Mouse (Mus musculus): ENCODE data around the gene Olfr508. TPM values are rescaled to one million over a fixed set of nuclear protein-coding genes. Genes with fewer than 3 reads are reported as not detected.
"Not testable (repeated sequence)": the region's sequence is repeated elsewhere in the genome, so short reads cannot be mapped to it uniquely, and the experiment has no call there.

Gene Olfr508
- total RNA-seq (2021) = not detected

DNA sequence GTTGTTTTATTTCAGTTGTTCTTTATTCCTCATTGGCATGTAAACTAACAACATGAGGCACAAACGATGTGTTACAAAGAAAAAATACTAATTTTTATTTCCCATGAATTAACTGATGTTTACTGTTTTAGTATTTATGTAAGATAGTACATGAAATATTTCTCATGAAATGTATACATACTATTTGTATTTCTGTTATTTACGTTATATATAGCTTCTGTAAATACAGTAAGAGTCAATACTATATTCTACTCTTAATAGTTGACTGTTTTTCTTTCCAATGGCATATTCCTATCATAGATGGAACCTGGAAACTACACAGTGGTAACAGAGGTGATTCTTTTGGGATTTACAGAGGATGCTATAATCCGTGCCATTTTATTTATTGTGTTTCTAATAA, at the start of gene Olfr508:
Olfr508 (plus strand) TSS at position 301 of the 400 bp plus-strand sequence.
- no peak for DNase-seq (ENCODE audit: low spot score in 2 of 2)
- intact Hi-C loops (cut with DNase I) = no loop called here

DNA sequence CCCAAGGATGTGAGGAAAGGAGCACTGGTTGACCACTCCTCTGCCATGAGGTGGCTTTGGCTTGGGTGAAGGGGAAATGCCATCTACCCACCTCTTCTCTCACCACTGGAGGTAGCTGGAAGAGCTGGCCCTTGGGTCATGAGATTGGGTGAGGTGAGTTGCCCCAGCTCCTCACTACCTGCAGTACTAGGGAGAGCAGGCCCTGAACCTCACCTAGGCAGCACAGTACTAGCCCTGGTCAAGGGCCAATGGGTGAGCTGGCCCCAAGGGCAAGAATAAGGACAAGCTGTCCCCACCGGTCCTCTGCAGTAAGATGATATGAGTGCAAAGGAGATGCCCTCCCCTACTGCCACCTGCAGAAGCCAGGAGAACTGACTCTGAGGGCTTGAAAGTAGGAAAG, 40.0 kb upstream of the Olfr508 start:
- DNase-seq (ENCODE audit: low spot score in 2 of 2) = no peak
- intact Hi-C loops (cut with DNase I) = no loop called here

DNA sequence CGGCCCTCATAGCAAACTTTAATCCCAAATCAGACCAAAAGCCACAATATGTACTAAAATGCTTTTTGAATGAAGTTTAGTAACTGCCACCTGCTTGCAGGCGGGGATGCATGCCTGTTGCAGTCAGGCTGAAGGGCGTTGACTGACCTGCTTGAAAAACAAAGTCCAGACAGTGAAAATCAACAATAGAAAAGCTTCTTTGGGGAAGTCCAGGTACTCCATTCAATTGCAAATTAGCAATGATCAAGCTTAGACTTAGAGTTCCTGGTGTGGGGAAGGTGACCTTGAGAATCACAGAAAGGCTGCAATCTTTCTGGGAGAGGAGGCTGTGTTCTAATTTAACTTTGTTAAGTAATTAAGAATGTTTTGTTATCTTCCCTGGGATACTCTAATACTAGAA, 27.9 kb upstream of the Olfr508 start:
- DNase-seq (ENCODE audit: low spot score in 2 of 2); intact Hi-C loops (cut with DNase I): not testable (repeated sequence)

DNA sequence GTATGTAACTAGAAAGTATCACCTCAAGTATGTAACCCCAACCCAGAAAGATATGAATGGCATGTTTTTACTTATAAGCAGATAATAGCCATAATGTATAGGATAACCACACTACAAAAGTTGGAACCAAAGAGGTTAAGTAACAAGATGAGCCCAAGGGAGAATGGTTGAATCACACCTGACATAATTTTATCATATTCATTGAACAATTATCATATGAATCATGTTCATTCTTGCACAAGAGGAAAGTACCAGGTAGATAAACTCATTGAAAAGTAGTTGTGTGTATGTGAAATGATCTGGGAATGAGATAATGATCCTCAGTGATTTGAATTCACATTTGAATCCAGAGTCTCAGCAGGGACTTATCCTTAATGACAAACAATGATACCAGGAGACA, 19.3 kb upstream of the Olfr508 start, which contains the start of gene Olfr506:
Olfr506 (plus strand) TSS at position 301 of the 400 bp plus-strand sequence.
- no peak for DNase-seq (ENCODE audit: low spot score in 2 of 2)
- intact Hi-C loops (cut with DNase I) = no loop called here

DNA sequence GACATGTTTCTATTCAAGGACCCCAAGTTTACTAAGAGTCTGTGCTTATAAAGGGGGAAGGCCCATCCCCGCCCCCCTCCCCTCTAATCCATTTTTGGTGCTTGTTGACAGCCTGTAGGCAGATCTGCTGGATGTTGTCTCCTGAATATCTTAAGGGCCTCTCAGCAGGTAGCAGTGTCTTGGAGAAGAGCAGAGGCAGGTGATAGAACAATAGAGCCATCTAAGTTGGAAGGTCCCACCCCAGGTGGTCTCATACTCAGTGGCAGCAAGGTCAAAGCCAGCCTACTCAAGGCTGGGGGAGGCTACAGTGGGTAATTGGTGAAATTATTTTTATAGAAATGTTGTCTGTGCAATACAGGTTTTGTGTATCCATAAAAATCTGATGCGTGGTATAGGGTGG, 15.7 kb upstream of the Olfr508 start:
- intact Hi-C loops (cut with DNase I) = no loop called here
- no peak for DNase-seq (ENCODE audit: low spot score in 2 of 2)

DNA sequence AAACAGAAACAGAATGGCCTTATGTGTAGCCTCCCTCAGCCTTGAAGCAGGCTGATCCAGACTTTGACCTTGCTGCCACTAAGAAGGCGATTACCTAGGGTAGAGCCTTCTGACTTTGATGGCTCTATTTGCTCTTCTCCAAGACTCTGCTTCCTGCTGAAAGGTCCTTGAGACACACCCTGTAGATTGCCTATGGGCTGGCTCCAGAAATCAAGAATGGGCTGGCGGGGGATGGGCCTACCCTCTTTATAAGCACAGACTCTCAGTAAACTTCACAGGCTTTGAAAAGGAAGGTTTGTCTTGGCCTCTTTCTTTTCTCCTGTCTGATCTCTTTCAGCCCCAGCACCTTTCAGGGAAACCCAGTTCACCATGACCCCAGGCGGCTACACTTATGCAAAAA, 13.0 kb upstream of the Olfr508 start:
- DNase-seq (ENCODE audit: low spot score in 2 of 2); intact Hi-C loops (cut with DNase I): not testable (repeated sequence)

DNA sequence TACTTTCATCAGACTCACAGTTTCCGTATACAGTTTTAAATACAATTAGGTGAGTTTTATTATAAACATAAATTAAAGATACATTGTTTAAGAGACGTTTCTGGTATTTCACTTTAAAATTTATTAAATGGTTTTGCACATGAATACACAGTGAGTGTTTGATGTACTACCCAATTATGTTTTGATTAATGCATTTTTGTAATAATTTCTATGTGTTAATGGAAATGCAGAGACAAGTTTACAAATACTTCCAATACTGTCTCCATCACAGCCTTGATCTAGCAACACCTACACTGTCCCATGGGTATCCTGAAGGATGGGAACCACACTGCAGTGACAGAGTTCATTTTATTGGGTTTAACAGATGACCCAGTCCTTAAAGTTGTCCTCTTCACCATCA, 8.3 kb upstream of the Olfr508 start, which contains the start of gene Olfr507:
Olfr507 (plus strand) TSS at position 301 of the 400 bp plus-strand sequence.
- intact Hi-C loops (cut with DNase I) = no loop called here
- DNase-seq (ENCODE audit: low spot score in 2 of 2) = no peak

DNA sequence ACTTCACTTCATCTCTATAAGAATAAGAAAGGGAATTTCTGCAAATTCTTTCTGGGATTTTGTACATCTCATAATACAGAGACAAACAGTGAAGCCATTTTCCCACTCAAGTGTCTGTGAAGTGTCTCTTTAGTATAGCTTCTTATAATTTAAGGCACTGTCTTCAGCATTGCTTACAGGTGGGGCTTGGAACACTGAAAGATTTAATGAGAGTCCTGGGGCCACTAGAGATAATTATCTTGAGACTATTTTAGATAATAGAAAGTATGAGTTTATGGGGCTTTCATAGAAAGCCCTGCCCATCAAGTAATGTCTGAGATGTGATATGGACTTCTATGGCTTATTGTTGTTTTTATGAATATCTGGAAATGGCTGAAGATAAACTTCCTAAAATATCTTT, 22.0 kb downstream of the Olfr508 start, which contains the start of gene Olfr509:
Olfr509 (minus strand) TSS at position 101 of the 400 bp plus-strand sequence.
- intact Hi-C loops (cut with DNase I) = no loop called here
- DNase-seq (ENCODE audit: low spot score in 2 of 2) = no peak

DNA sequence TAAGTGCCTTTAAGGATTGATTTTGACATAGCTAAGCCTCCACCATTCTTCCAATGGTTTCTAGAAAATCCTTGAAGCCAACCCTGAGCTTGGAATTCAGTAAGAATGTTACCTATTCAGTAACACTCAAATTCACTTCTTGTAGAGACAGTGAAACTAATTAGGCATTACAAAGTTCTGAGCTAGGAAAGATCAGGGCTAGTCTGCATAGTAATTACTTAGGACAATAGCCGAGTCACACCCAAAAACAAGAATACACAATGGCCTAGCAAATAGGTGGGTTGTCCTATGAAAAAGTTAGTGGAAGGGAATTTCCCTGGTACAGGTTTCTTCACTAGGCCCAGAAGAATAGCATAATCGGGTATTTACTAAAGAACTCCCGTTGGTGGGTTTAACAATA, 32.6 kb downstream of the Olfr508 start:
- DNase-seq (ENCODE audit: low spot score in 2 of 2) = no peak
- intact Hi-C loops (cut with DNase I) = no loop called here

DNA sequence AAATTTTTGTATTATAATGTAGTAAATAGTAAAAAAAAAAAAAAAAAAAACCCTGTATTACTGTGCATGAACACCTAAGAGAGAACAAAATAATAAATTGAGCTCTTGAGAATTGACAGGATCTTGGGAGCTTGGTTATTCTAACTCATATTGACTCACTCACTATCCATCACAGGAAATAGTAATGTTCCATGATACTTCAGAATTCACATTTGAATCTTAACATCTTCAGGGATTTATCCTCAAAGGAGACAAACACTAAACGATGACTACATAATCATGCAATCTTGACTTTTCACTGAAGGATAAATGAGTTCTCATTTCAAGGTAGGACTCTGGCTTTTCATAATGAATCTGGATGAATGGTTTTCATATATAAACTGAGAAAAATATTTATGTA, 36.3 kb downstream of the Olfr508 start, which contains the start of gene Olfr510:
Olfr510 (plus strand) TSS at position 301 of the 400 bp plus-strand sequence.
- intact Hi-C loops (cut with DNase I) = no loop called here
- no peak for DNase-seq (ENCODE audit: low spot score in 2 of 2)

DNA sequence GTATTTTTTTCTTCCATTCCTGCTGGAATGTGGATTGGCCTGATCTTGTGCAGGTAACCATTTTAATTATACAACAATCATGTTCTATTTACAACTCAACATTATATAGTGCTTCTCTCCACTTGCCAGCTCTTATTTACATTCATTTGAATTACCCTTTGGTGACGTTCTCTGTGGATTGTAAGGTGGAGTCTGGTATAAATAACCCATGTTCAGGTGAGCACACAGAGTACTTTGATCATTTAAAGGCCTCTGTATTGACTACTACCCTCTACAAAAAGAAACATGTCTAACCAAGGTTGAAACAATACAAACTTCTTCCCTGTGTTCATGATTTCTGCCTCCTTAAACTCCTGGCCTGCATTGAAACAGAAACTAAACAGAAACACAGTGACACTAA, 41.3 kb downstream of the Olfr508 start:
- intact Hi-C loops (cut with DNase I) = no loop called here
- no peak for DNase-seq (ENCODE audit: low spot score in 2 of 2)

DNA sequence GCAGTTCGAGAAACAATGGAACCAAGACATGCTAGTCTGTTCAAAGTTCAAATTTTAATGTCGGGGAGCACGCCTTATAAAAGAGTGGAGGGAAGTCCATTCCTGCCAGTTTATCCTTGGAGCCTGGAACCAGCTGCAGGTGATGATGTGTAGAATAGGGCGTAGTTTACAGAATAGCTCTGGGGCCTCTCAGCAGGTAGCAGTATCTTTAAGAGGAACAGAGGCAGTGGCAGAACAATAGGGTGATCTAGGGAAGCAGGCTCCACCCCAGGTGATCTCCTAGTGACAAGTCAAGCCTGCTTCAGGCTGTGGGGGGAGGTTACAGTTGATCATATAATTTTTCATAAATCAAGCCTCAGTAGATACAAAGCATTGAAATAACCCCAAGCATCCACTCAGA, 49.1 kb downstream of the Olfr508 start:
- intact Hi-C loops (cut with DNase I) = no loop called here
- no peak for DNase-seq (ENCODE audit: low spot score in 2 of 2)

Other genes starting within 250 kb of the Olfr508 start
- not detected for gene Olfr495, start 236.8 kb upstream of the Olfr508 start, total RNA-seq (2021)
- gene Olfr497, start 209.6 kb upstream of the Olfr508 start, total RNA-seq (2021) = not detected
- gene Olfr498, start 164.7 kb upstream of the Olfr508 start, total RNA-seq (2021) = not detected
- not detected for gene Olfr502, start 104.9 kb upstream of the Olfr508 start, total RNA-seq (2021)
- not detected for gene Olfr503, start 85.5 kb upstream of the Olfr508 start, total RNA-seq (2021)
- not detected for gene Olfr504, start 64.2 kb upstream of the Olfr508 start, total RNA-seq (2021)
- gene Olfr506, start 19.2 kb upstream of the Olfr508 start, total RNA-seq (2021) = not detected
- not detected for gene Olfr507, start 8.2 kb upstream of the Olfr508 start, total RNA-seq (2021)
- gene Olfr509, start 21.9 kb downstream of the Olfr508 start, total RNA-seq (2021) = under 1 TPM in 1 of 2 experiments, not detected in 1; 0.09 TPM
- not detected for gene Olfr510, start 36.4 kb downstream of the Olfr508 start, total RNA-seq (2021)
- gene Olfr512, start 83.3 kb downstream of the Olfr508 start, total RNA-seq (2021) = not detected
- not detected for gene Olfr513, start 121.0 kb downstream of the Olfr508 start, total RNA-seq (2021)
- not detected for gene Olfr514, start 196.0 kb downstream of the Olfr508 start, total RNA-seq (2021)
- not detected for gene Olfr516, start 220.5 kb downstream of the Olfr508 start, total RNA-seq (2021)
- not detected for gene Olfr517, start 242.4 kb downstream of the Olfr508 start, total RNA-seq (2021)

All from left cerebral cortex, postnatal 25 days (tissue).